Mouse (Mus musculus) liver, embryonic 16.5 days (tissue): ENCODE data around the gene Klhl18. TPM values are rescaled to one million over a fixed set of nuclear protein-coding genes. Genes with fewer than 3 reads are reported as not detected.
A peak's percentile ranks its signal among the peaks of the same experiment; 100 is the strongest.

ENCODE experiments used
- ATAC-seq: fragments of 200-750 bp; cut with Nextera tagmentation; 2 replicates; pipeline ENCODE4 v1.8.0; 2017; ENCODE audit warnings: low read depth, mild to moderate bottlenecking, moderate number of reproducible peaks, moderate library complexity
- H3K27ac ChIP-seq: fragments of 300-500 bp; sonication (generic); 2 replicates; pipeline ENCODE4 v1.5.1; 2014; ENCODE audit warnings: mild to moderate bottlenecking, low read length
- H3K27me3 ChIP-seq: fragments of 300-500 bp; sonication (generic); 2 replicates; pipeline ENCODE4 v1.6.1; 2014; ENCODE audit warnings: low read depth, low read length, mixed read lengths; ENCODE audit not compliant: control insufficient read depth, insufficient read depth
- H3K36me3 ChIP-seq: fragments of 300-500 bp; sonication (generic); 2 replicates; pipeline ENCODE4 v1.6.1; 2014; ENCODE audit warnings: mild to moderate bottlenecking; ENCODE audit not compliant: control insufficient read depth, insufficient read depth
- H3K4me1 ChIP-seq: fragments of 300-500 bp; sonication (generic); 2 replicates; pipeline ENCODE4 v1.6.1; 2014; ENCODE audit warnings: low read depth, low read length, mixed read lengths; ENCODE audit not compliant: control insufficient read depth
- H3K4me2 ChIP-seq: fragments of 300-500 bp; sonication (generic); 2 replicates; pipeline ENCODE4 v1.6.1; 2014; ENCODE audit warnings: low read depth, low read length, mixed read lengths
- H3K4me3 ChIP-seq: fragments of 300-500 bp; sonication (generic); 2 replicates; pipeline ENCODE4 v1.5.1; 2014; ENCODE audit warnings: low read depth, mild to moderate bottlenecking, low read length
- H3K9ac ChIP-seq: fragments of 300-500 bp; sonication (generic); 2 replicates; pipeline ENCODE4 v1.6.1; 2014; ENCODE audit warnings: low read depth, low read length
- H3K9me3 ChIP-seq: fragments of 300-500 bp; sonication (generic); replicated peaks from 2 replicates; pipeline ENCODE4 v1.6.1; 2016; ENCODE audit warnings: low read length; ENCODE audit not compliant: control insufficient read depth
- whole genome bisulfite sequencing: fragments of 180-500 bp; shearing (Covaris S2); extraction: QIAGEN DNeasy Blood & Tissue Kit; methylation state at CpG from one replicate; pipeline ENCODE4 v1.1.7; 2014; ENCODE audit not compliant: insufficient replicate concordance; 5-methylcytosine and 5-hydroxymethylcytosine counted together
- polyA plus RNA-seq: library from polyadenylated mRNA; unstranded; fragments of >200 nt; fragmentation: Nextera tagmentation; extraction: Ambion mirVana; gene quantifications from 2 replicates; pipeline ENCODE4 v1.2.1, GENCODE M21; 2015

The Klhl18 gene
- polyA plus RNA-seq = 2.1 and 2.5 TPM in 2 replicates

DNA sequence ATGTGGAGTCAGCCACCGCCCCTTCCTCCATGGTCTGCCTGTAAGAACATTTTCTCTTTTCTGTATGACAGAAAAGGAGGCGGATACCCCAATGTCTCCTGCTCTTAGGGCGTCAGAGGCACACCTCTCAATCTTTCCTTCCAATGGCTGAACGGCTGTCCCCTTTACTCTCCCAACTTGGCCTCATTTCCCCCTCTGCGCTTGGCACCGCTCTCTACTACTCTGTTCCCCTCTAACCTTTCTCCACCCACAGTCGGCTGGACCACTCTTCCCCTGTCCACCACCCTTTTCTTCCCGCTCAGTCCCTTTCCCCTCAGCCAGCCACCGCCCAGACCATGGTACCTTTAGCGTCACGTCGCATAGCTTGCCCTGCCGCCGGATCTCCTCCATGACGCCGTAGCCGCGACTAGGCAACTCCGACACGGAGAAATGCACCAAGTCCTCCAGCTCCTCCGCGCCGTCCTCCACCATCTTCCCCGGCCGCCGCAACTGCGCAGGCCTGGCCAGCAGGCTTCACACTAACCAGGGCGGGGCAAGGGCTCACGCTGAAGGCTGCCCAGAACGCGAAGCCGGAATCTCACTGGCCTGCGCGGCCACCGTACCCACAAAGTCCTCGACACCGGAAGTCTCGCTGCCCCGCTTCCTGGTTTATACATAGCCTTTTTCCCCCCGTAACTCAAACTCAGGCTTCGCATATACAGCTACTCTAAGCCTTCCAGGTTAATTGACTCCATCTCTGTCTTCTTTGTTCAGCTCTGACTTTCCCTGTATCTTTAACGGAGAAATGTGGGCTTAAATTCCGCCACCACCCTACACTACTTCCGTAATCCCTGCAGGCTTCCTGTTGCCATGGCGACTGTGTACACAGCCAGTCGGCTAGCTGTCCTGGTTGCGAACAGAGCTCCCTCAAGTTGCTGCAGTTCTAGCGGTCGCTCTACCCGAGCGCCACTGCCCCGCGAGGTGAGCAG lies at the start of gene Klhl18, which contains the start of gene Kif9:
Klhl18 (minus strand) TSS at position 571 of the 968 bp plus-strand sequence.
Kif9 (plus strand) TSS at position 835 of the 968 bp plus-strand sequence.
- Histone ChIP-seq H3K27me3 (no peaks in the 10 kb centered on the region), H3K4me2 (peak within 1 kb of the TSS; percentile 88), H3K27ac (peak within 1 kb of the TSS; percentile 71), H3K9me3 (no peaks in the 10 kb centered on the region), H3K36me3 (no peaks in the 10 kb centered on the region), H3K4me1 (peaks cover 12% of the 10 kb centered on the region), H3K4me3 (peak within 1 kb of the TSS; percentile 82), H3K9ac (peak within 1 kb of the TSS; percentile 75)
- under 1% methylated on average over 53 of the region's 53 CpGs for WGBS
- ATAC-seq = peak; percentile 98

DNA sequence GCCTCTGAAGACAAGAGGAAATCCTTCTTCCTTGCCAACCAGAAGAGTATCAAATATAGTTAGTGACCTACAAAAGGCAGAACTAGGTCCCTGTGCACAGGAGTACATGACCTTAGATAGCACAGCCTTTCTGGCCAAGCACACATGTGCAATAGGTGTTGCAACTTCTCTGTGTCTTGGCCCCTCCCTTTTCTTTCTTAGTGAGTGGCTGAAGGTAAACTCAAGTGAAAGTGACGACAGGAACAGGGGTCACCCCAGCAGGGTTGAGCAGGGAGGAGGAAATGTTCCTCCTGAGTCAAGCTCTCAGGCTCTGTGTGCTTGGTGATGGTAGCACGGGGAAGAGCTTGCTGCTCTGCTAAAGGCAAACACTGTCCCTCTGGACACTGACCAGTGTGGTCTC lies 49.2 kb upstream of the Klhl18 start:
- 19% methylated on average over 2 of the region's 2 CpGs for WGBS
- peak; percentile 37; the same call in 1 of the 2 replicates for ATAC-seq

GRCm38 (mm10) chr9:110490913-110491312 lies 14.4 kb upstream of the Klhl18 start:
- ATAC-seq = no peak
- no peak overlapping the region for H3K27ac ChIP-seq
- peaks cover 2% of the 10 kb centered on the region; the same call in 1 of the 2 replicates for H3K36me3 ChIP-seq
- H3K4me2 ChIP-seq = no peak overlapping the region
- no peaks in the 10 kb centered on the region for H3K27me3 ChIP-seq
- 60% methylated on average over 5 of the region's 5 CpGs for WGBS
- no peaks in the 10 kb centered on the region for H3K4me1 ChIP-seq
- no peak overlapping the region for H3K4me3 ChIP-seq
- H3K9ac ChIP-seq = no peak overlapping the region
- H3K9me3 ChIP-seq = peaks cover 5% of the 10 kb centered on the region

More for the DNA sequence above, 49.2 kb upstream of the Klhl18 start:
- Histone ChIP-seq H3K27ac (no peak overlapping the region), H3K27me3 (no peaks in the 10 kb centered on the region), H3K9me3 (no peaks in the 10 kb centered on the region), H3K4me3 (no peak overlapping the region), H3K4me1 (peaks cover 4% of the 10 kb centered on the region), H3K36me3 (no peaks in the 10 kb centered on the region), H3K9ac (no peak overlapping the region), H3K4me2 (no peak overlapping the region)

DNA sequence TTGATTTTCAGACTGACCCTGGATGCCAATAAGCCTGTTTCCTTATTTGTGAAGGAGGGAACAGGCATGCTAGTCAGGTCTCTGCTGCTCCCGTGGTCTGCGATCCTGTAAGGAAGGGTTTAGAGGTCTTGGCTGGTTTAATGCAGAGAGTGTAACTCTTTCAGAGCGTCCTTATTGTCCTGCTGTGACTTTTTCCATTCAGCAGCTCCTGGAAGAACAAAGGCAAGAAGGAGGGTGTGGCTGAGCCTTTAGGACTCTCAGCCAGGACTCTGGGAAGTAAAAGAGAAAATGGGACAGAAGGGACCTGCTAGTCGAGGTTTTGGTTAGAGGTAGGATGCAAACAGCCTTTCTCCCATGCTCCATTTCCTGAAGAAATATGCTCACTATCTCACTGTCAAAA lies 12.3 kb upstream of the Klhl18 start:
- H3K4me2 ChIP-seq = no peak overlapping the region
- peaks cover 5% of the 10 kb centered on the region for H3K9me3 ChIP-seq
- H3K4me1 ChIP-seq = no peaks in the 10 kb centered on the region
- WGBS = 55% methylated on average over 4 of the region's 4 CpGs
- H3K9ac ChIP-seq = no peak overlapping the region
- ATAC-seq = no peak
- no peaks in the 10 kb centered on the region for H3K27me3 ChIP-seq
- peaks cover 2% of the 10 kb centered on the region; the same call in 1 of the 2 replicates for H3K36me3 ChIP-seq
- no peak overlapping the region for H3K27ac ChIP-seq
- no peak overlapping the region for H3K4me3 ChIP-seq

DNA sequence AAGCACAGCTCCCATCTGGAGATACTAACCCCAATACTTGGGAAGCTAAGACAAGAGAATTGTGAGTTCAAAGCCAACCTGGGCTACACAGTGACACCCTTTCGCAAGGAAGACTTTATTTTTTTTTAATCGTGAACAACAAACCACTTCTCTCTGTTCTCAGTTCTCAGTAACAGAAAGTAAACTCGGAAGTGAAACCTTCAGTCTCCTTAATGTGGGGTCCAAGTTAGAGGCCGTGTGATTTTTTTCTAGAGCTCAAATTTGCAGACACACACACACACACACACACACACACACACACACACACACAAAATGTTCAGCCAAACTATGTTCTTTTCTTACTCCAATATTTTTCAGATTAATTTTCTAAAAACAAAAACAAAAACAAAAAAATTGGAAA lies 2.1 kb upstream of the Klhl18 start:
- Histone ChIP-seq H3K4me3 (no peak overlapping the region), H3K36me3 (no peaks in the 10 kb centered on the region), H3K4me1 (peaks cover 12% of the 10 kb centered on the region), H3K9me3 (no peaks in the 10 kb centered on the region), H3K27me3 (no peaks in the 10 kb centered on the region), H3K9ac (no peak overlapping the region), H3K27ac (no peak overlapping the region), H3K4me2 (no peak overlapping the region)
- 55% methylated on average over 4 of the region's 4 CpGs for WGBS
- ATAC-seq = no peak

- no peaks in the 10 kb centered on the region for H3K27me3 ChIP-seq
- H3K4me2 ChIP-seq = no peak overlapping the region
- H3K9ac ChIP-seq = no peak overlapping the region
- H3K4me1 ChIP-seq = peaks cover 12% of the 10 kb centered on the region
- no peak overlapping the region for H3K27ac ChIP-seq
- 46% methylated on average over 11 of the region's 11 CpGs for WGBS
- H3K4me3 ChIP-seq = no peak overlapping the region
- ATAC-seq = no peak
- no peaks in the 10 kb centered on the region for H3K36me3 ChIP-seq
- no peaks in the 10 kb centered on the region for H3K9me3 ChIP-seq
Observed at GRCm38 (mm10) chr9:110477951-110478350, 1.5 kb upstream of the Klhl18 start.

- no peaks in the 10 kb centered on the region for H3K36me3 ChIP-seq
- no peak for ATAC-seq
- H3K4me3 ChIP-seq = no peak overlapping the region
- no peaks in the 10 kb centered on the region for H3K9me3 ChIP-seq
- no peak overlapping the region for H3K9ac ChIP-seq
- peaks cover 4% of the 10 kb centered on the region; the same call in 1 of the 2 replicates for H3K4me1 ChIP-seq
- H3K27ac ChIP-seq = no peak overlapping the region
- H3K4me2 ChIP-seq = no peak overlapping the region
- 74% methylated on average over 3 of the region's 3 CpGs for WGBS
- no peaks in the 10 kb centered on the region for H3K27me3 ChIP-seq
Observed at GRCm38 (mm10) chr9:110466179-110466578, 10.3 kb downstream of the Klhl18 start.

DNA sequence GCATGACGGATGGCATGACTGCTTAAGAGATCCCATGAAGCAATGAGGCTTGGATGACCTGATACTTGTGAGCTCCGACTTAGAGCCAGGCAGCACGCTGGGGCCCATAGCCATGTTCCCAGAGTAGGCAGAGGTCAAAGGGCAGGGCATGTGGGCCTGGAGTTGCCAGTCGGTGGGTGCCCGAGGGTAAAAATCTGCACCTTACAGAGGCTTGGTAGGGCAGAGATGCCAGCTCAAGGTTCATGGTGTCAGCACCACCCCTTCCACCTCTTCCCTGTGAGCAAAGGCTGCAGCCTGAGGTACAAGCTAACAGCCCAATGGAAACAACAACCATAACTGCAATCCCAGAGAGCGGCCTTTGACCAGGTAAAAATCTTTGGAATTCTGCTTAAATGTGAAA lies 11.2 kb downstream of the Klhl18 start:
- H3K27ac ChIP-seq = no peak overlapping the region
- no peak overlapping the region for H3K9ac ChIP-seq
- no peak overlapping the region for H3K4me3 ChIP-seq
- 70% methylated on average over 6 of the region's 6 CpGs for WGBS
- H3K36me3 ChIP-seq = no peaks in the 10 kb centered on the region
- no peak overlapping the region for H3K4me2 ChIP-seq
- H3K4me1 ChIP-seq = peaks cover 7% of the 10 kb centered on the region; the same call in 1 of the 2 replicates
- no peaks in the 10 kb centered on the region for H3K9me3 ChIP-seq
- ATAC-seq = no peak
- H3K27me3 ChIP-seq = no peaks in the 10 kb centered on the region
